Mouse (Mus musculus) intestine, postnatal 0 days (tissue): Measurements from ENCODE around the gene Pp2d1. TPM values are rescaled to one million over a fixed set of nuclear protein-coding genes. Genes with fewer than 3 reads are reported as not detected.
A peak's percentile ranks its signal among the peaks of the same experiment; 100 is the strongest.

Experiments used
- ATAC-seq: fragments of 200-750 bp; cut with Nextera tagmentation; 2 replicates; pipeline ENCODE4 v1.8.0; 2017; ENCODE audit warnings: mild to moderate bottlenecking, moderate TSS enrichment, moderate library complexity
- H3K27ac ChIP-seq: fragments of 300-500 bp; sonication (generic); 2 replicates; pipeline ENCODE4 v1.5.1; 2014; ENCODE audit warnings: mild to moderate bottlenecking, low read depth, low read length, moderate library complexity
- H3K27me3 ChIP-seq: fragments of 300-500 bp; sonication (generic); replicated peaks from 2 replicates; pipeline ENCODE4 v1.6.1; 2014; ENCODE audit warnings: low read length, mixed read lengths; ENCODE audit not compliant: control insufficient read depth, insufficient read depth
- H3K36me3 ChIP-seq: fragments of 300-500 bp; sonication (generic); 2 replicates; pipeline ENCODE4 v1.6.1; 2014; ENCODE audit warnings: mild to moderate bottlenecking, moderate library complexity; ENCODE audit not compliant: control insufficient read depth, insufficient read depth
- H3K4me1 ChIP-seq: fragments of 300-500 bp; sonication (generic); replicated peaks from 2 replicates; pipeline ENCODE4 v1.6.1; 2014; ENCODE audit warnings: antibody characterized with exemption, low read length, mixed read lengths; ENCODE audit not compliant: control insufficient read depth, insufficient read depth
- H3K4me2 ChIP-seq: fragments of 300-500 bp; sonication (generic); replicated peaks from 2 replicates; pipeline ENCODE4 v1.6.1; 2014; ENCODE audit warnings: low read depth, mild to moderate bottlenecking, moderate library complexity
- H3K4me3 ChIP-seq: fragments of 300-500 bp; sonication (generic); 2 replicates; pipeline ENCODE4 v1.5.1; 2014; ENCODE audit warnings: low read depth, low read length
- H3K9ac ChIP-seq: fragments of 300-500 bp; sonication (generic); 2 replicates; pipeline ENCODE4 v1.6.1; 2014; ENCODE audit warnings: mild to moderate bottlenecking, low read depth, low read length
- H3K9me3 ChIP-seq: fragments of 300-500 bp; sonication (generic); 2 replicates; pipeline ENCODE4 v1.6.1; 2016; ENCODE audit warnings: mixed run types; ENCODE audit not compliant: control insufficient read depth
- CTCF ChIP-seq: sonication (generic); IDR thresholded peaks from 2 replicates; pipeline ENCODE4 v1.5.1; 2016; ENCODE audit warnings: low read depth, mild to moderate bottlenecking, control low read depth, antibody characterized with exemption, moderate library complexity
- WGBS: fragments of 180-500 bp; shearing (Covaris S2); extraction: QIAGEN DNeasy Blood & Tissue Kit; methylation state at CpG from one replicate; pipeline ENCODE4 v1.1.7; 2014; 5-methylcytosine and 5-hydroxymethylcytosine counted together
- polyA plus RNA-seq: library from polyadenylated mRNA; unstranded; fragments of >200 nt; fragmentation: Nextera tagmentation; extraction: Ambion mirVana; gene quantifications from 2 replicates; pipeline ENCODE4 v1.2.1, GENCODE M21; 2015

Gene Pp2d1
- polyA plus RNA-seq, 1 experiment from 2014 or later = 0.27 TPM

DNA sequence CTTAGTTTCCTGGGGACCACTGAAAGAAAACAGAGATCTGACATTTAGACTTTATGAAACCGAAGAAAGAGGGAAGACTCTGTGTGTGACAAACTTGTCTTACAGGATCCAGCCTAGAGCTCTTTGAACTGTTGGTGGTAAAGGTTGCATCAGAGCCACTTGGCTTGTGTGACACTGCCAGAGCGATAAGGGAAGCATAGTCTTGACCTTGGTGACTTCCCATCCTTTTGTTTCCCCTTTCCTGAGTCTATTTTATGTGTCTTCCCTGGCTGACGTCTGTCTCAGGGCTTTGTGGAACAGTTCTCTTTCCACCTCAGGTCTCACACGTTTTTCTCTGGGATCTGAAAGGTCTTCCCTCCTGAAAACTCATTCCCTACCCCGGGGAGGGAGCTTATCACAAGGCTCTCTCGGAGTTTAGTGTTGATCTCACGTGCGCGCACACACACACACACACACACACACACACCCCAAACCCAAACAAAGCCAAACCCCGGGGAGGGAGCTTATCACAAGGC, 31.2 kb upstream of the Pp2d1 start:
- H3K9ac ChIP-seq = no peak overlapping the region
- peak overlapping the region; percentile 52 for H3K27ac ChIP-seq
- H3K9me3 ChIP-seq = no peaks in the 10 kb centered on the region
- WGBS = 17% methylated on average over 10 of the region's 10 CpGs
- peak; percentile 68 for ATAC-seq
- no peaks in the 10 kb centered on the region for H3K27me3 ChIP-seq
- H3K36me3 ChIP-seq = no peaks in the 10 kb centered on the region
- H3K4me2 ChIP-seq = peak overlapping the region; percentile 53
- peaks cover 13% of the 10 kb centered on the region for H3K4me1 ChIP-seq
- TF ChIP-seq CTCF = no peak
- no peak overlapping the region for H3K4me3 ChIP-seq

DNA sequence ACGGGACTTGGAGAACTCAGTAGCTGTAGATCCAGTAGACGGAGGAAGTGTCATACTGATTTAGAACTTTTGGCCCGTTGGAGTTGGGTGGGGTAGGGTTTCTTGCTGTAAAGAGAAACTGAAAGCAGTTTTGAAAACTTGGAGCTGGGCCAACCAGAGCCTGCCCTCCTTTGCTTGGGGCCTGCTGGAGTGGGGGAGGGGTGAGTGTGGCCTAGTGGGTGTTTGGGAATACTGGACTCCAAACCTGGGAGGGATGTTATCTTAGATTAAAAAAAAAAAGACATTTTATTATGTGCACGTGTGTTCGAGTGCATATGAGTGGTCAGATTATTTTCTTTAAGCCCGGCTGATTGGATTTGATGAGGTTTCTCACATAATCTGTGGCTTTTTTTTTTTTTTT, 30.6 kb upstream of the Pp2d1 start:
- no peaks in the 10 kb centered on the region for H3K36me3 ChIP-seq
- no peak overlapping the region for H3K9ac ChIP-seq
- H3K27me3 ChIP-seq = no peaks in the 10 kb centered on the region
- WGBS = 11% methylated on average over 6 of the region's 6 CpGs
- peak overlapping the region; percentile 53 for H3K4me2 ChIP-seq
- peaks cover 13% of the 10 kb centered on the region for H3K4me1 ChIP-seq
- TF ChIP-seq CTCF = no peak
- peak; percentile 51 for ATAC-seq
- no peaks in the 10 kb centered on the region for H3K9me3 ChIP-seq
- peak overlapping the region; percentile 52 for H3K27ac ChIP-seq
- H3K4me3 ChIP-seq = peak overlapping the region; percentile 6; the same call in 1 of the 2 replicates

- H3K36me3 ChIP-seq = no peaks in the 10 kb centered on the region
- no peaks in the 10 kb centered on the region for H3K27me3 ChIP-seq
- 41% methylated on average over 8 of the region's 8 CpGs for WGBS
- peak; percentile 21; the same call in 1 of the 2 replicates for TF ChIP-seq CTCF
- ATAC-seq = no peak
- H3K9me3 ChIP-seq = no peaks in the 10 kb centered on the region
- peak overlapping the region; percentile 98 for H3K4me2 ChIP-seq
- H3K27ac ChIP-seq = no peak overlapping the region
- peak overlapping the region; percentile 84 for H3K4me3 ChIP-seq
- no peak overlapping the region; the same call in 1 of the 2 replicates for H3K9ac ChIP-seq
- peaks cover 11% of the 10 kb centered on the region for H3K4me1 ChIP-seq
These were observed 29.6 kb upstream of the Pp2d1 start for GRCm38 (mm10) chr17:53568734-53569386.

- WGBS = under 1% methylated on average over 15 of the region's 15 CpGs
- no peaks in the 10 kb centered on the region for H3K9me3 ChIP-seq
- no peaks in the 10 kb centered on the region for H3K27me3 ChIP-seq
- H3K4me2 ChIP-seq = peak overlapping the region; percentile 98
- peak overlapping the region; percentile 97; the same call in 1 of the 2 replicates for H3K27ac ChIP-seq
- peaks cover 11% of the 10 kb centered on the region for H3K4me1 ChIP-seq
- no peaks in the 10 kb centered on the region for H3K36me3 ChIP-seq
- TF ChIP-seq CTCF = no peak
- peak; percentile 58 for ATAC-seq
- H3K9ac ChIP-seq = peak overlapping the region; percentile 93
- peak overlapping the region; percentile 84 for H3K4me3 ChIP-seq
These were observed 28.9 kb upstream of the Pp2d1 start for GRCm38 (mm10) chr17:53568118-53568517.

DNA sequence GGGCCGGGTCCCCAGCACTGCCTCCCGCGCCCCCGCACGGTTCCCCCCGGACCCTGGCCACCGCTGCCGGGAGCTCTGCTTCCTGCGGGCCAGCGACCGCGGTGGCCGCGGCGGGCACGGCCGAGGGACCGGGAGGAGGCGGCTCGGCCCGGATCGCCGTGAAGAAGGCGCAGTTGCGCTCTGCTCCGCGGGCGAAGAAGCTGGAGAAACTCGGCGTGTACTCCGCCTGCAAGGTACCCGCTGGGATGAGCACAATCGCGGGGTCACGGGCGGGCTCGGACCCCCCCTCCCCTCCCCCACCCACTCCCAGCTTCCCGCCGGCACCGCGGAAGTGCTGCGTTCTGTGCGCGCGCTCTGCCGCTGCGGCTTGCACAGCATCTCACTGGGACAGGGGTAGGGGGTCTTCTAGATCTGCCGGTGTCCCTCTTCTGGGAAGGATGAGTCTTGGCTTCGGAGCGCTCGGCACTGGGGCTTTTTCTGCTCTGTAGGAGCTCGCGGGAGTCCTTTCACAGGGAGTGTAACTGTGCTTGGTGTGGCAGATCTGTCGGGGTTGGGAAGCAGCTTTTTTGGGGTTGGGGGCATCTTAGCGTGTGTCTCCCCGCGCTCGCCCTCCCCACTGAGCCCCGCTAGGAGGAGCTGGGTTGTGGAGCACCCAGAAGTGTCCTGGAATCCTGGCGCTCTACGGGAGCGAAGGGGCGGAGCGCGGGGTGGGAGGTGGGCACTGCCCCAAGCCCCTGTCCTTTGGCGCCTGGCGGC, 28.3 kb upstream of the Pp2d1 start:
- Histone ChIP-seq H3K4me3 (peak overlapping the region; percentile 84), H3K4me1 (peaks cover 11% of the 10 kb centered on the region), H3K27ac (peak overlapping the region; percentile 97), H3K9ac (peak overlapping the region; percentile 93), H3K9me3 (no peaks in the 10 kb centered on the region), H3K4me2 (peak overlapping the region; percentile 98), H3K27me3 (no peaks in the 10 kb centered on the region), H3K36me3 (no peaks in the 10 kb centered on the region)
- ATAC-seq = peak; percentile 58
- peak; percentile 53 for TF ChIP-seq CTCF
- under 1% methylated on average over 60 of the region's 67 CpGs for WGBS

- peak overlapping the region; percentile 98 for H3K4me2 ChIP-seq
- ATAC-seq = peak; percentile 68
- peak overlapping the region; percentile 97 for H3K27ac ChIP-seq
- H3K9me3 ChIP-seq = no peaks in the 10 kb centered on the region
- H3K27me3 ChIP-seq = no peaks in the 10 kb centered on the region
- no peaks in the 10 kb centered on the region for H3K36me3 ChIP-seq
- peak overlapping the region; percentile 84 for H3K4me3 ChIP-seq
- TF ChIP-seq CTCF = peak; percentile 49
- peaks cover 11% of the 10 kb centered on the region for H3K4me1 ChIP-seq
- 0% methylated on average over 28 of the region's 51 CpGs for WGBS
- H3K9ac ChIP-seq = peak overlapping the region; percentile 93
These were observed 27.7 kb upstream of the Pp2d1 start for GRCm38 (mm10) chr17:53566919-53567345.
